Mouse (Mus musculus) bone marrow, adult 2 months (tissue): ENCODE measurements around the gene Prkch.

Experiments
- CTCF ChIP-seq: fragments of 200-500 bp; IDR thresholded peaks from 2 replicates; pipeline ENCODE4 v1.5.1; 2011; ENCODE audit warnings: low read length, control low read depth; ENCODE audit not compliant: control insufficient read depth, insufficient read depth
- POLR2A ChIP-seq: fragments of 200-500 bp; IDR thresholded peaks from 2 replicates; pipeline ENCODE4 v1.6.1; 2011; ENCODE audit warnings: low read depth, mild to moderate bottlenecking, control low read depth, low read length, borderline replicate concordance; ENCODE audit not compliant: control insufficient read depth

DNA sequence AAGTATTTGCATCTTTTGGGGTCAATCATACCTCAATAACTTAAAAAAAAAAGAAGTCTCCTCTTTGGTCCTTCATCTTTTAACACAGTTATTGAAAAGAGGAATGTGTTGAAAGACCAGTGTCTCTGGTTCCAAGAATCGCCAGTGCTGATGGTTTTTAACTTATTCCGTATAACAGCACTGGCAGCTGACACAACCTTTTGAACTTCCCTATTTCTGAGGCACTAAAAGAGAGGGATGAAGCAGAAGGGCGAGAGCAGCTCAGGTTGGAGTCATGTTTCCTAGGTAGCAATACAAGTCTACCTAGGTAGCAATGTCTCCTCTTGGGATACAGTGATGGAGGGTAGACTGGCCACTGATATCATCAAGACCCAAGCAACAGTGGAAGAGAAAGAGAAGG lies 152.3 kb downstream of the Prkch start:
- TF ChIP-seq CTCF (no peak), POLR2A (no peak)
